Mouse (Mus musculus) layer of hippocampus, postnatal 10 days (tissue): ENCODE data around the gene Htr2a. TPM values are rescaled to one million over a fixed set of nuclear protein-coding genes. Genes with fewer than 3 reads are reported as not detected.

Experiments
- DNase-seq, 2 experiments: peaks; one replicate each; pipeline ENCODE4 v3.0.0; 2021; ENCODE audit warnings: low spot score in 2 of 2
- total RNA-seq, 2 experiments: library from RNA; stranded (reverse); gene quantifications; 2 replicates each; pipeline ENCODE4 v1.2.3; 2021

Gene Htr2a
- total RNA-seq, 2 experiments from 2014 or later: 4.8 to 5.5 TPM

GRCm38 (mm10) chr14:74696766-74697165, 56.1 kb downstream of the Htr2a start:
- DNase-seq: no peak

GRCm38 (mm10) chr14:74697432-74697831, 56.8 kb downstream of the Htr2a start:
- DNase-seq: no peak

- DNase-seq: no peak
These were observed 58.6 kb downstream of the Htr2a start for GRCm38 (mm10) chr14:74699241-74699640.

- DNase-seq: no peak
These were observed 63.3 kb downstream of the Htr2a start for GRCm38 (mm10) chr14:74703930-74704329.

- DNase-seq: peak; percentile 56 to 57
These were observed 68.4 kb downstream of the Htr2a start for GRCm38 (mm10) chr14:74709054-74709453.

- no peak for DNase-seq
These were observed 82.9 kb downstream of the Htr2a start for GRCm38 (mm10) chr14:74723541-74723940.

- DNase-seq: no peak
These were observed 90.8 kb downstream of the Htr2a start for GRCm38 (mm10) chr14:74731221-74732078.

- DNase-seq: peak; percentile 78 to 86
These were observed 91.6 kb downstream of the Htr2a start, which contains the start of gene Esd for GRCm38 (mm10) chr14:74732079-74732783. Esd (plus strand) TSS chr14:74732297.

- DNase-seq: no peak
These were observed 92.8 kb downstream of the Htr2a start for GRCm38 (mm10) chr14:74733397-74733796.

- no peak for DNase-seq
These were observed 94.8 kb downstream of the Htr2a start for GRCm38 (mm10) chr14:74735471-74735870.

- no peak for DNase-seq
These were observed 96.2 kb downstream of the Htr2a start for GRCm38 (mm10) chr14:74736850-74737249.

Other genes starting within 250 kb of the Htr2a start
- 10 to 100 TPM; 83.8 to 84.3 TPM for gene Esd, start 91.5 kb downstream of the Htr2a start, total RNA-seq